Mouse (Mus musculus) thymus, adult 2 months (tissue): ENCODE data around the gene Catsperg1.

Experiments
- CTCF ChIP-seq: fragments of 200-500 bp; IDR thresholded peaks from 2 replicates; pipeline ENCODE4 v1.5.1; 2012; ENCODE audit warnings: mild to moderate bottlenecking, control low read depth, low read length, moderate library complexity, borderline replicate concordance; ENCODE audit not compliant: control insufficient read depth, poor library complexity, insufficient read depth; ENCODE audit errors: extremely low read depth
- POLR2A ChIP-seq: fragments of 200-500 bp; IDR thresholded peaks from 2 replicates; pipeline ENCODE4 v1.6.1; 2012; ENCODE audit warnings: mild to moderate bottlenecking, low read length, control low read depth, moderate library complexity; ENCODE audit not compliant: control insufficient read depth, poor library complexity, insufficient read depth; ENCODE audit errors: extremely low read depth

DNA sequence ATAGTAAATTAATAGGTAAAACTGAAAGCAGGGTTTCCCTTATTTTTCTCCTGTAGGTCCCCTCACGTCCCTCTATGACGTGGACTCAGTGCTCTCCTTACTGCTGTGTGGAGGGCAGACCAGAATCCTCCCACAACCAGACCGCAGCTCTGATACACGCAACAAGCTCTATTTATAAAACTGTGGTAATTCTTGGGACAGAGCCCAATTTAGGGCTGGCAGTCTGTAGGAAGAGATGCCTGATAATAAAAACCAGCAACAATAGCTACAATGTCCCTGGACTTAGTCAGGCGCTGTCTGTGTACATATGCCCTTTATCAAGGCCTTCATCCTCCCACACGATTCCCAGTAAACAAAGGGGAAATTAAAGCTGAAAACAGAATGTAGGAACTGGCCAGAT, 19.9 kb upstream of the Catsperg1 start:
- TF ChIP-seq POLR2A (no peak), CTCF (no peak)
